Mouse (Mus musculus) lung, adult 2 months (tissue): ENCODE data around the gene Olfr312. TPM values are rescaled to one million over a fixed set of nuclear protein-coding genes. Genes with fewer than 3 reads are reported as not detected.
A peak's percentile ranks its signal among the peaks of the same experiment; 100 is the strongest.

ENCODE experiments used
- DNase-seq: peaks from one replicate; pipeline ENCODE4 v3.0.0; 2022
- H3K4me1 ChIP-seq: fragments of 200-500 bp; 2 replicates; pipeline ENCODE4 v1.6.1; 2011; ENCODE audit warnings: low read length; ENCODE audit not compliant: control insufficient read depth, insufficient read depth
- H3K4me3 ChIP-seq: fragments of 200-500 bp; replicated peaks from 2 replicates; pipeline ENCODE3; 2011; ENCODE audit warnings: low read depth, mild to moderate bottlenecking, control low read depth, low read length; ENCODE audit errors: extremely low read depth
- CTCF ChIP-seq: fragments of 200-500 bp; IDR thresholded peaks from 2 replicates; pipeline ENCODE4 v1.5.1; 2011; ENCODE audit warnings: mild to moderate bottlenecking, low read length, control low read depth; ENCODE audit not compliant: insufficient read depth
- POLR2A ChIP-seq: fragments of 200-500 bp; IDR thresholded peaks from 2 replicates; pipeline ENCODE4 v1.6.1; 2011; ENCODE audit warnings: low read depth, mild to moderate bottlenecking, control low read depth, low read length, borderline replicate concordance; ENCODE audit errors: extremely low read depth
- WGBS: fragments of 180-500 bp; shearing (Covaris S2); methylation state at CpG from one replicate; pipeline ENCODE4 v1.1.7; 2018; 5-methylcytosine and 5-hydroxymethylcytosine counted together
- polyA plus RNA-seq: library from polyadenylated mRNA; depleted of rRNA; stranded (reverse); fragments of >200 nt; gene quantifications from 2 replicates; pipeline ENCODE4 v1.2.3, GENCODE M21; 2012; rRNA removed

Olfr312 gene
- polyA plus RNA-seq, 1 experiment: not detected

DNA sequence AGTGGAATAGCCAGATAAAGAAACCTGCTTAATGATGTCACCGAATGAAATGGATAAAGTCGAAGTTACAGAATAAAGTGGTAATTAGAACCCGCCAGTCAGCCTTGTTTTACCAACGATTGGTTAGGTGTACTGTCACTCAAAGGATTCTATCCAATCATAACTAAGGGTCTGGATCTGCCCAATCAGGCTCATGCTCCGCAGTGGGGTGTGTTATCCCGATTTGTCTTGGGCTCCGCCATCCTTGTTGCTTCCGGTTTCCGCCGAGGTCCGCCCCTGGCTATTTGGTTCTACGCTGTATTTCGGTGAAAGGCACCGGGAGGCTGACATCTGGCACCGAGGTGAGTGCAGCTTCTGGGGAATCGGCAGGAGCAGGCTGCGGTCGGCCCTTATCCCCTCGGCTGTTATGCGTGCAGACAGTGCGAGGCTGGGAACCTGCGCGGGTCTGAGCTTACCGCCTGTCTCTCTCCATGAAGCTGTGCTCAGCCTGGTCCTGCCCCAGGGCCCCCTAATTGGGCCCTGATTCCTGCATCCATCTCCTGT, 18.0 kb downstream of the Olfr312 start, which contains the start of gene Gm12258:
TSS of gene Gm12258 (plus strand) at position 240 of the 543 bp plus-strand sequence.
- H3K4me3 ChIP-seq: peak within 1 kb of the TSS; percentile 91
- TF ChIP-seq CTCF (no peak), POLR2A (peak; percentile 83; the same call in 1 of the 2 replicates)
- peak; percentile 74 for DNase-seq
- WGBS: under 1% methylated on average over 24 of the region's 24 CpGs
- H3K4me1 ChIP-seq: peaks cover 5% of the 10 kb centered on the region; the same call in 1 of the 2 replicates

GRCm38 (mm10) chr11:58847636-58848035, 18.6 kb downstream of the Olfr312 start:
- DNase-seq: no peak
- Histone ChIP-seq H3K4me3 (peak overlapping the region; percentile 91), H3K4me1 (peaks cover 5% of the 10 kb centered on the region; the same call in 1 of the 2 replicates)
- TF ChIP-seq CTCF (no peak), POLR2A (no peak)
- 33% methylated on average over 9 of the region's 9 CpGs for WGBS

DNA sequence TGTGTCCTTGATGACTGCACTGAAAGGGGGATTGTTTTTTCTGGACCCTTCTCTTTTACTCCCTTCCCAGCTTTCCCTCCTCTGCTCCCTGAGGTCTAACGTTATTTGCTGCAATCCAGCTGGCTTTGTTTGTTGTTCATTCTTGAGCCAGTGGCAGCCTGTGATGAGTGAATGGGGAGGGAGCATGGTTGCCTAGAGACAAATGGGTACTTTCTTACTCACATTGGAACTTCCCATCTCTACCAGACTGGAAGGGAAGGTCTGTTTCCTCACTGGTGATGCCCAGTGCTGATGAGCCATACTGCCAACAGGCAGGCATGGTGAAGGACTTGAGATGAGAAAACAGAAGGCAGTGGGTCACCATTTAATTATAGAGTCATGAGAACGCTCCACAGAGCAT, 20.7 kb downstream of the Olfr312 start:
- no peak overlapping the region for H3K4me3 ChIP-seq
- TF ChIP-seq POLR2A (no peak), CTCF (no peak)
- WGBS: 63% methylated on average over 2 of the region's 2 CpGs
- DNase-seq: no peak
- peaks cover 5% of the 10 kb centered on the region; the same call in 1 of the 2 replicates for H3K4me1 ChIP-seq

- no peak for TF ChIP-seq POLR2A
- TF ChIP-seq CTCF: no peak
- no peak overlapping the region for H3K4me3 ChIP-seq
- WGBS: 97% methylated on average over 8 of the region's 8 CpGs
- no peak for DNase-seq
- no peaks in the 10 kb centered on the region for H3K4me1 ChIP-seq
Observed at GRCm38 (mm10) chr11:58860744-58861143, 31.7 kb downstream of the Olfr312 start.

DNA sequence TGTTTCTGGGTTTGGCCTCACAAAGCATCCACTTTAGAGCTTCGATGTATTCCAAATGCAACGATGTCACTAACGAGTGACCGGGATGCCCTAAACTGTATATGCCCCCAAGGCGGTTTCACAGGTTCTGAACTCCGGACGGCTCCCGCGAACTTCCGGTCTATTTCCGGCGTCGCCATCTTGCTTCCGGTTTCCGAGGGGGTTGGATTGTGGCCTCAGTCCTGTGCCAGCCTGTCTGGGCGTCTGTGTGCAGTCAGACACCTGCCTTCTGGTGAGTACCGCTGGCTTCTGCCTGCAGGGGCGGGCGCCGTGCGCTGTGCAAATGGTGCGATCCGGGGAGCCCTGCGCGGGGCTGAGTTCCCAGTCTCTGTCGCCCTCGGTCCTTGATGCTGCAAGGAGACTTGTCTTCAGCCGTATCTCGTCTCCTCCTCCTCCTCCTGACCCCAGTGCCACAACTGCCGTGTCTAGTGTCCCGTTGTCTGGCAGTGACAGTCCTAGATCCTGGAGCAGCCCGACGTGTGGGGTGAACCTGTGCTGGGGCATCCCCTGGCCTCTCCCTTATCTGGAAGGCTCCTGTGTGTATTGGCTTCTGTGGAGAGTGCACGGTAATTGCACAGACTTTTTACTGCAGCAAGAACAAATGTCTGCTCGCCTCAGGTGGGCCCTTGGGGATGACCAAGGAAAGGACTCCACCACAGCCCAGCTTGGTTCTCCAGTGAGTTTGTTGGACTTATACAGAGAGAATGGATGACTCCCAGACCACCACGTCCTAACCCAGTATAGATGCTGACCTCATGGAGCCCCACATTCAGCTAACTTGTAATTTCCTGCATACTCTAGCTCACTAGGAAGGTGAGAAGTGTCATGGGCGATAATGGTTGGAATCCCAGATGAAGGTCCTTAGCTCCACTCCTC, 38.3 kb downstream of the Olfr312 start, which contains the start of gene 2810021J22Rik:
TSS of gene 2810021J22Rik (plus strand) at position 178 of the 915 bp plus-strand sequence.
- TF ChIP-seq CTCF (no peak), POLR2A (peak; percentile 52; the same call in 1 of the 2 replicates)
- H3K4me3 ChIP-seq: peak within 1 kb of the TSS; percentile 75
- peak; percentile 75 for DNase-seq
- 5% methylated on average over 37 of the region's 37 CpGs for whole genome bisulfite sequencing
- H3K4me1 ChIP-seq: peaks cover 4% of the 10 kb centered on the region

DNA sequence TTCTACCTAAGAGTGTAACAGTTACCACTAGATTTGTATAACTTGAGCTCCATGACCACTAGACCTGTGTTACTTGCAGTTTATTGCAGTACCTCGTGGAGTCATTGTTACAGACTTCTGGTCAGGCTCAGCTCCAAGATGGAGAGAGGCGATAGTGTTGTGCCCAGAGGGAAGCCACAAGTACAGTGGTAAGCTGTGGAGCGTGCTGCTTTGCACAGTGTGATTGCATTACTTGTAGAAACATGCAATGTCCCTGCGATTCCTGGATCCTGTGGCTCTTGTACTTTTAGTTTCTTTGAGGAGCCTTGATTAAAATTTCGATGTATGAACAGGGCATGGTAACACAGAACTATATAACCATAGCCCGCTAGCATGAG, 38.9 kb downstream of the Olfr312 start:
- H3K4me1 ChIP-seq: peaks cover 4% of the 10 kb centered on the region
- no peak overlapping the region for H3K4me3 ChIP-seq
- TF ChIP-seq POLR2A (no peak), CTCF (no peak)
- no peak for DNase-seq
- 73% methylated on average over 6 of the region's 6 CpGs for WGBS

- no peak for DNase-seq
- Histone ChIP-seq H3K4me3 (no peak overlapping the region), H3K4me1 (peaks cover 4% of the 10 kb centered on the region)
- WGBS: 76% methylated on average over 4 of the region's 4 CpGs
- TF ChIP-seq CTCF: no peak
- TF ChIP-seq POLR2A: no peak
Observed at GRCm38 (mm10) chr11:58870961-58871360, 41.9 kb downstream of the Olfr312 start.

- Histone ChIP-seq H3K4me3 (no peak overlapping the region), H3K4me1 (no peaks in the 10 kb centered on the region)
- TF ChIP-seq CTCF: no peak
- TF ChIP-seq POLR2A: no peak
- DNase-seq: no peak
- 67% methylated on average over 8 of the region's 8 CpGs for WGBS
Observed at GRCm38 (mm10) chr11:58883756-58884155, 54.7 kb downstream of the Olfr312 start.

Other genes with a start within 250 kb of the Olfr312 start
- gene Olfr324, start 234.1 kb upstream of the Olfr312 start, polyA plus RNA-seq: not detected in 2 replicates
- not detected in 2 replicates for gene 2210407C18Rik, start 213.2 kb upstream of the Olfr312 start, polyA plus RNA-seq
- gene Olfr323, start 198.7 kb upstream of the Olfr312 start, polyA plus RNA-seq: not detected in 2 replicates
- gene Trim58, start 188.8 kb upstream of the Olfr312 start, polyA plus RNA-seq: 0.08 TPM in 1 of 2 replicates, not detected in the other
- not detected in 2 replicates for gene Olfr322, start 170.5 kb upstream of the Olfr312 start, polyA plus RNA-seq
- not detected in 2 replicates for gene Olfr320, start 148.1 kb upstream of the Olfr312 start, polyA plus RNA-seq
- gene Olfr319, start 130.1 kb upstream of the Olfr312 start, polyA plus RNA-seq: not detected in 2 replicates
- not detected in 2 replicates for gene Olfr318, start 105.2 kb upstream of the Olfr312 start, polyA plus RNA-seq
- gene Olfr317, start 90.0 kb upstream of the Olfr312 start, polyA plus RNA-seq: not detected in 2 replicates
- not detected in 2 replicates for gene Olfr316, start 76.5 kb upstream of the Olfr312 start, polyA plus RNA-seq
- not detected in 2 replicates for gene Olfr315, start 56.0 kb upstream of the Olfr312 start, polyA plus RNA-seq
- gene Olfr314, start 46.3 kb upstream of the Olfr312 start, polyA plus RNA-seq: not detected in 2 replicates
- 10.7 and 18.1 TPM in 2 replicates for gene Fam183b, start 27.3 kb upstream of the Olfr312 start, polyA plus RNA-seq
- gene Olfr313, start 14.2 kb upstream of the Olfr312 start, polyA plus RNA-seq: not detected in 2 replicates
- gene Olfr311, start 10.0 kb downstream of the Olfr312 start, polyA plus RNA-seq: not detected in 2 replicates
- 2.8 and 4.0 TPM in 2 replicates for gene Gm12258, start 17.9 kb downstream of the Olfr312 start, polyA plus RNA-seq
- 2.0 and 3.9 TPM in 2 replicates for gene 2810021J22Rik, start 38.0 kb downstream of the Olfr312 start, polyA plus RNA-seq
- gene Zfp39, start 75.0 kb downstream of the Olfr312 start, polyA plus RNA-seq: 1.2 and 1.4 TPM in 2 replicates
- 0.04 TPM in 1 of 2 replicates, not detected in the other for gene Btnl10, start 88.7 kb downstream of the Olfr312 start, polyA plus RNA-seq
- 190 and 269 TPM in 2 replicates for gene Rnf187, start 109.7 kb downstream of the Olfr312 start, polyA plus RNA-seq
- 0.62 and 2.4 TPM in 2 replicates for gene Hist3h2ba, start 119.7 kb downstream of the Olfr312 start, polyA plus RNA-seq
- gene Hist3h2a, start 125.4 kb downstream of the Olfr312 start, polyA plus RNA-seq: 19.7 and 25.5 TPM in 2 replicates
- gene Trim17, start 125.4 kb downstream of the Olfr312 start, polyA plus RNA-seq: 0.97 and 1.1 TPM in 2 replicates
- gene Trim11, start 148.9 kb downstream of the Olfr312 start, polyA plus RNA-seq: 31.4 and 38.3 TPM in 2 replicates